Mouse (Mus musculus): ENCODE data around the gene Abhd14b. TPM values are rescaled to one million over a fixed set of nuclear protein-coding genes. Genes with fewer than 3 reads are reported as not detected.
"Not testable (repeated sequence)": the region's sequence is repeated elsewhere in the genome, so short reads cannot be mapped to it uniquely, and the experiment has no call there.

Gene Abhd14b
- polyA plus RNA-seq, 1 experiment from 2014 or later, result 4.2 TPM

DNA sequence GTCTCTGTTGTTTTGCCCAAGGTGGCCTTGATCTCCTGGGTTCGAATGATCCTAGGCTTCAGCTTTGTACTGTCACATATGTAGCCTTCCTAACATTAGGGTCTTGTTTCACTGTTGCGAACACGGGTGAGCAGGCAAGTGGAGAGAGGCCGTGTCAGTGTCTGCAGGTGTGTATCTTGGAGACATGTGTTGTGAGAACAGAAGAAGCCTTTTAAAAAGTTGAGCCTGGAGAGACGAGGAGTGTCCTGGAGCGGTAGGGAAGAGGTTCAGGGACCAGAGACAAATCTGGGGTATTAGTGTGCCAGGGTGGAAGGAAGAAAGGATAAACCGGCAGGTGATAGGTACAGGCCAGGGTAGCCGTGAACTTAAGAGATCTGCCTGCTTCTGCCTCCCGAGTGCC lies 30.8 kb downstream of the Abhd14b start:
- WGBS, result 85% methylated on average over 9 of the region's 9 CpGs
- H3K27me3 ChIP-seq (ENCODE audit: control insufficient read depth, insufficient read depth, low read length), result no peaks in the 10 kb centered on the region
- DNase-seq (ENCODE audit: low spot score) (no peak), ATAC-seq (ENCODE audit: low FRiP score) (no peak)
- peak overlapping the region; percentile 74 for H3K4me3 ChIP-seq (ENCODE audit: low read depth, low read length)
- H3K9ac ChIP-seq (ENCODE audit: low read depth, low read length), result no peak overlapping the region; the same call in 1 of the 2 replicates
- H3K4me1 ChIP-seq (replicated peaks; ENCODE audit: control insufficient read depth, insufficient read depth, low read length), result peaks cover 7% of the 10 kb centered on the region; the same call in 1 of the 2 replicates
- H3K36me3 ChIP-seq (ENCODE audit: control insufficient read depth, insufficient read depth, low read length), result no peaks in the 10 kb centered on the region
- H3K27ac ChIP-seq (ENCODE audit: low read depth, low read length), result no peak overlapping the region
- H3K4me2 ChIP-seq (replicated peaks; ENCODE audit: low read depth, low read length), result peak overlapping the region; percentile 93
- H3K9me3 ChIP-seq (ENCODE audit: control insufficient read depth, low read length), result no peaks in the 10 kb centered on the region

DNA sequence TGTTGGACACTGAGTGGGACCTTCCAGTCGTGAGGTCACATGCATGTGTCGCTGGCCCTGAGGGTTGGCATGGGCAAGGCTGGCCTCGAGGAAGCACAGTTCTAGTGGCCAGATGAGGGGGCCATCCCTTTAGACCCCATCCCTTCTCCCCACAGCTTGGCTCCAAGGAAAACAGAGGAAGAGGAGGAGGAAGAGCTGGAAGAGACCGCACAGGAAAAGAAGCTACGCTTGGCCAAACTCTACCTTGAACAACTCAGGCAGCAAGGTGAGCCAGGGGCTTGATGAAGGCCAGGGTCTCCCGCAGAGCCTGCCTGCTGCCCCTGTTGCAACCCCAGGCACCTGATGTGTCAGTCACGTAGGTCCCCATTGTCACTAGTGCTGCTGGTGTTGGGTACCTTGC lies 33.3 kb downstream of the Abhd14b start:
- no peak overlapping the region for H3K9ac ChIP-seq (ENCODE audit: low read depth, low read length)
- no peak for ATAC-seq (ENCODE audit: low FRiP score)
- 0 out of 2 replicates have a peak, but pooled peaks cover 2% of the 10 kb centered on the region for H3K36me3 ChIP-seq (ENCODE audit: control insufficient read depth, insufficient read depth, low read length)
- H3K4me3 ChIP-seq (ENCODE audit: low read depth, low read length), result no peak overlapping the region
- WGBS, result 94% methylated on average over 7 of the region's 7 CpGs
- H3K27me3 ChIP-seq (ENCODE audit: control insufficient read depth, insufficient read depth, low read length), result no peaks in the 10 kb centered on the region
- H3K27ac ChIP-seq (ENCODE audit: low read depth, low read length), result no peak overlapping the region
- peaks cover 5% of the 10 kb centered on the region; the same call in 1 of the 2 replicates for H3K4me1 ChIP-seq (replicated peaks; ENCODE audit: control insufficient read depth, insufficient read depth, low read length)
- no peak overlapping the region for H3K4me2 ChIP-seq (replicated peaks; ENCODE audit: low read depth, low read length)
- no peak for DNase-seq (ENCODE audit: low spot score)
- H3K9me3 ChIP-seq (ENCODE audit: control insufficient read depth, low read length), result no peaks in the 10 kb centered on the region

DNA sequence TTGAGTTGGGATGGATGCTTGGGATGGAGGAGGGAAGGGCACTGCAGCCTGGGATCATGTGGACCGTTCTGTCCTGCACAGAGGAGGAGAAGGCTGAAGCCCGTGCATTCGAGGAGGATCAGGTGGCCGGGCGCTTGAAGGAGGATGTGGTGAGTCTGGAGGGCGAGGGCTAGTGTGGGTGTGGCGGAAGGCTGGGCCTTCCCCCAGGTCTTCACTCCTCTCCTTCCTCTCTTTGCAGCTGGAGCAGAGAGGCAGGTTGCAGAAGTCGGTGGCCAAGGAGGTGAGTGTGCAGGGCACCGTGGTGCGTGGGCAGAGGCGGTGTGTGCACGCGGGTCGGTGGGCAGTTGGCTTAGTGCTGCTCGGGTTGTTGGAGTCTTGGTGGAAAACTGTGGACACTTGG lies 33.8 kb downstream of the Abhd14b start:
- WGBS, result 96% methylated on average over 14 of the region's 15 CpGs
- no peak overlapping the region for H3K4me3 ChIP-seq (ENCODE audit: low read depth, low read length)
- H3K9ac ChIP-seq (ENCODE audit: low read depth, low read length), result no peak overlapping the region
- H3K9me3 ChIP-seq (ENCODE audit: control insufficient read depth, low read length), result no peaks in the 10 kb centered on the region
- no peak overlapping the region for H3K4me2 ChIP-seq (replicated peaks; ENCODE audit: low read depth, low read length)
- no peaks in the 10 kb centered on the region for H3K27me3 ChIP-seq (ENCODE audit: control insufficient read depth, insufficient read depth, low read length)
- ATAC-seq (ENCODE audit: low FRiP score) (no peak), DNase-seq (ENCODE audit: low spot score) (no peak)
- peaks cover 5% of the 10 kb centered on the region; the same call in 1 of the 2 replicates for H3K4me1 ChIP-seq (replicated peaks; ENCODE audit: control insufficient read depth, insufficient read depth, low read length)
- 0 out of 2 replicates have a peak, but pooled peaks cover 2% of the 10 kb centered on the region for H3K36me3 ChIP-seq (ENCODE audit: control insufficient read depth, insufficient read depth, low read length)
- no peak overlapping the region for H3K27ac ChIP-seq (ENCODE audit: low read depth, low read length)

DNA sequence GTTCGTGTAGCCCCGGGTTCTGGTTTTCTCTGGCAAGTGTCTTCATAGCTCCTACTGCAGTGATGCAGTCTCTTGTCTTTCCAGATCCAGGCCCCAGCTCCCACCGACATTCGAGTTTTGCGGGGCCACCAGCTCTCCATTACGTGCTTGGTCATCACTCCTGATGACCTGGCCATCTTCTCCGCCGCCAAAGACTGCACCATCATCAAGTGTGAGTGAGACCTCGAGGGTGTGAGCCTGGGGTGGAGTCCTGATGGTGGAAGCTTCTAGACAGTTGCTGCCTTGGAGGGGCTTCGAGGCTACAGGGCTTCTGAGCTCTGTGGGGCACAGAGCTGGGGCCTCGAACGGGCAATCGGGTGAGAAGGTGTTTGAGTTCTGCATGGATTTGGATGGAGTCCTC lies 34.4 kb downstream of the Abhd14b start:
- no peak overlapping the region for H3K9ac ChIP-seq (ENCODE audit: low read depth, low read length)
- no peaks in the 10 kb centered on the region for H3K27me3 ChIP-seq (ENCODE audit: control insufficient read depth, insufficient read depth, low read length)
- no peak overlapping the region for H3K4me3 ChIP-seq (ENCODE audit: low read depth, low read length)
- DNase-seq (ENCODE audit: low spot score), result no peak
- peaks cover 5% of the 10 kb centered on the region; the same call in 1 of the 2 replicates for H3K4me1 ChIP-seq (replicated peaks; ENCODE audit: control insufficient read depth, insufficient read depth, low read length)
- H3K27ac ChIP-seq (ENCODE audit: low read depth, low read length), result no peak overlapping the region
- H3K9me3 ChIP-seq (ENCODE audit: control insufficient read depth, low read length), result no peaks in the 10 kb centered on the region
- no peak for ATAC-seq (ENCODE audit: low FRiP score)
- WGBS, result 93% methylated on average over 13 of the region's 13 CpGs
- H3K4me2 ChIP-seq (replicated peaks; ENCODE audit: low read depth, low read length), result no peak overlapping the region
- 0 out of 2 replicates have a peak, but pooled peaks cover 2% of the 10 kb centered on the region for H3K36me3 ChIP-seq (ENCODE audit: control insufficient read depth, insufficient read depth, low read length)

DNA sequence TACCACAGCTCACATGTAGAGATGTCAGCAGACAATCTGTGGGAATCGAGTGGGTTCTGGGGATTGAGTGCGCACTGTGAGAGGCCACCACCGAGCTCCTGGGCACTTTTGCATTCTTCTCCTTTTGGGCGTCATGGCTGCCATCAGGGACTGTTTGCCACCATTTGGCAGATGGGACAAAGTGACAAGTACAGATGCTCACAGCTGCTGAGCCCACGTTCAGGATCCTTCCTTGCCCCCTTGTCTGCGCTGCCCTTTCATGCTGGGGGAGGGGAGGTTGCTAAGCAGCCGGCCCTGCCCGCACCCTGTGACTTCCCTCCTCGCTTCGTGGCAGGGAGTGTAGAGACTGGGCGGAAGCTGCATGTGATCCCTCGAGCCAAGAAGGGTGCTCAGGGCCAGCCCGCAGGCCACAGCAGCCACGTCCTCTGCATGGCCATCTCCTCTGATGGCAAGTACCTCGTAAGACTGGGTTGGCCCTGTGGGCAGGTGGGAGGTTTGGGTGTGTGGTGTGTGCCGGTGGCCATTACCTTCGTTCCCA lies 35.4 kb downstream of the Abhd14b start:
- 90% methylated on average over 16 of the region's 17 CpGs for WGBS

DNA sequence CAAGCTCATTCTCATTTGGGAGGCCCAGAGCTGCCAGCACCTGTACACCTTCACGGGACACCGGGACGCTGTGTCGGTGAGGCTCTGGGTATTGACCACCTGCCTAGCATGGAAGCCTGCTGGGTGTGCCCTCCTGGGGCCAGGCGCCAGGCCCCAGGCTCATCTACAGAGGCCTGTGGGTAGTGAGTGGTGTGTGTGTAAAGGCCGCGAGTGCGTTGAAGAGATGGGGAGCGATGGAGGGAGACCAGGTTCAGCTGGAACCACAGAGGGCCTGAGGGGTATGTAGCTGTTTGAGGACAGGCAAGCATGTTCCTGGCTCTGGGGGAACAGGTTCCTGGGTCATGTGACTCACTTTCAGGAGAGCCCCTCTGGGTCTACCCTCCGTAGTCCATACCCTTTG lies 35.9 kb downstream of the Abhd14b start:
- H3K36me3 ChIP-seq (ENCODE audit: control insufficient read depth, insufficient read depth, low read length), result 0 out of 2 replicates have a peak, but pooled peaks cover 2% of the 10 kb centered on the region
- H3K9ac ChIP-seq (ENCODE audit: low read depth, low read length), result no peak overlapping the region
- WGBS, result 97% methylated on average over 10 of the region's 10 CpGs
- ATAC-seq (ENCODE audit: low FRiP score), result no peak
- no peak overlapping the region for H3K4me2 ChIP-seq (replicated peaks; ENCODE audit: low read depth, low read length)
- no peak for DNase-seq (ENCODE audit: low spot score)
- H3K27ac ChIP-seq (ENCODE audit: low read depth, low read length), result no peak overlapping the region
- H3K4me3 ChIP-seq (ENCODE audit: low read depth, low read length), result no peak overlapping the region
- H3K4me1 ChIP-seq (replicated peaks; ENCODE audit: control insufficient read depth, insufficient read depth, low read length), result 0 out of 2 replicates have a peak, but pooled peaks cover under 1% of the 10 kb centered on the region
- no peaks in the 10 kb centered on the region for H3K27me3 ChIP-seq (ENCODE audit: control insufficient read depth, insufficient read depth, low read length)
- H3K9me3 ChIP-seq (ENCODE audit: control insufficient read depth, low read length), result no peaks in the 10 kb centered on the region

More for the DNA sequence above, 35.4 kb downstream of the Abhd14b start:
- Histone ChIP-seq H3K9me3 (ENCODE audit: control insufficient read depth, low read length) (no peaks in the 10 kb centered on the region), H3K4me3 (ENCODE audit: low read depth, low read length) (no peak overlapping the region), H3K27ac (ENCODE audit: low read depth, low read length) (no peak overlapping the region), H3K27me3 (ENCODE audit: control insufficient read depth, insufficient read depth, low read length) (no peaks in the 10 kb centered on the region), H3K4me1 (replicated peaks; ENCODE audit: control insufficient read depth, insufficient read depth, low read length) (peaks cover 5% of the 10 kb centered on the region; the same call in 1 of the 2 replicates), H3K36me3 (ENCODE audit: control insufficient read depth, insufficient read depth, low read length) (0 out of 2 replicates have a peak, but pooled peaks cover 2% of the 10 kb centered on the region), H3K9ac (ENCODE audit: low read depth, low read length) (no peak overlapping the region), H3K4me2 (replicated peaks; ENCODE audit: low read depth, low read length) (no peak overlapping the region)
- DNase-seq (ENCODE audit: low spot score) (no peak), ATAC-seq (ENCODE audit: low FRiP score) (no peak)

DNA sequence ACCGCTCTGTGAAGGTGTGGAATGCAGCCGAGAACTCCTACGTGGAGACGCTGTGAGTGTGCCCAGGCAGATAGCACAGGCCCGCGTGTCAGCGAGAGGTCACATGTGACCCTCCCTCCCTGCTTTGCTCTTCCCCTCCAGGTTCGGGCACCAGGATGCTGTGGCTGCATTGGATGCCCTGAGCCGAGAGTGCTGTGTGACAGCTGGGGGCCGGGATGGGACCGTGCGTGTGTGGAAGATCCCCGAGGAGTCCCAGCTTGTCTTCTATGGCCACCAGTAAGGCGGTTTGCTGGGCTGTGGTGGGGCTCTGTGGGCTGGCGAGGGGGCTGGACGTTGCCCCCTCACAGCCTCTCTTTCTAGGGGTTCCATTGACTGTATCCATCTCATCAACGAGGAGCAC lies 36.3 kb downstream of the Abhd14b start:
- no peak overlapping the region for H3K4me2 ChIP-seq (replicated peaks; ENCODE audit: low read depth, low read length)
- DNase-seq (ENCODE audit: low spot score), result no peak
- H3K27ac ChIP-seq (ENCODE audit: low read depth, low read length), result no peak overlapping the region
- ATAC-seq (ENCODE audit: low FRiP score), result no peak
- no peaks in the 10 kb centered on the region for H3K9me3 ChIP-seq (ENCODE audit: control insufficient read depth, low read length)
- 89% methylated on average over 17 of the region's 17 CpGs for WGBS
- no peak overlapping the region for H3K9ac ChIP-seq (ENCODE audit: low read depth, low read length)
- H3K4me3 ChIP-seq (ENCODE audit: low read depth, low read length), result no peak overlapping the region
- no peaks in the 10 kb centered on the region for H3K4me1 ChIP-seq (replicated peaks; ENCODE audit: control insufficient read depth, insufficient read depth, low read length)
- no peaks in the 10 kb centered on the region for H3K27me3 ChIP-seq (ENCODE audit: control insufficient read depth, insufficient read depth, low read length)
- H3K36me3 ChIP-seq (ENCODE audit: control insufficient read depth, insufficient read depth, low read length), result 0 out of 2 replicates have a peak, but pooled peaks cover 2% of the 10 kb centered on the region

DNA sequence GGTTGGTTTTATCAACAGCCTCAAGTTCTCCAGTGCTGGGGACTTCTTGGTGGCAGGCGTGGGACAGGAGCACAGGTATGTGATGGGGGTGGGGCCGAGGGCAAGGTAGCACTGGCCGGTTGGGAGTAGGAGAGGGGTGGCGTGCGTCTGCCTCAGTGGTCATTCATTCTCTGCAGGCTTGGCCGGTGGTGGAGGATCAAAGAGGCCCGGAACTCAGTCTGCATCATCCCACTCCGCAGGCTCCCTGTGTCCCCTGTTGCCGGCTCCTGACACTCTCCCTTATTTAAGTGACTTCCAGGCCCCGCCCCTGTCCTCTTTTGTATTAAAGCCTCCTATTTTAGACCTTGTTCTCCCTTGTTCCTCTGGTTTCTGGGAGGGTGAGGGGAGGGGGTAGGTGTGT lies 37.8 kb downstream of the Abhd14b start:
- Histone ChIP-seq H3K9me3 (ENCODE audit: control insufficient read depth, low read length) (no peaks in the 10 kb centered on the region), H3K36me3 (ENCODE audit: control insufficient read depth, insufficient read depth, low read length) (0 out of 2 replicates have a peak, but pooled peaks cover 2% of the 10 kb centered on the region), H3K27ac (ENCODE audit: low read depth, low read length) (no peak overlapping the region), H3K4me3 (ENCODE audit: low read depth, low read length) (no peak overlapping the region), H3K27me3 (ENCODE audit: control insufficient read depth, insufficient read depth, low read length) (no peaks in the 10 kb centered on the region), H3K9ac (ENCODE audit: low read depth, low read length) (no peak overlapping the region), H3K4me2 (replicated peaks; ENCODE audit: low read depth, low read length) (no peak overlapping the region), H3K4me1 (replicated peaks; ENCODE audit: control insufficient read depth, insufficient read depth, low read length) (no peaks in the 10 kb centered on the region)
- ATAC-seq (ENCODE audit: low FRiP score), result no peak
- 87% methylated on average over 10 of the region's 10 CpGs for WGBS
- no peak for DNase-seq (ENCODE audit: low spot score)

DNA sequence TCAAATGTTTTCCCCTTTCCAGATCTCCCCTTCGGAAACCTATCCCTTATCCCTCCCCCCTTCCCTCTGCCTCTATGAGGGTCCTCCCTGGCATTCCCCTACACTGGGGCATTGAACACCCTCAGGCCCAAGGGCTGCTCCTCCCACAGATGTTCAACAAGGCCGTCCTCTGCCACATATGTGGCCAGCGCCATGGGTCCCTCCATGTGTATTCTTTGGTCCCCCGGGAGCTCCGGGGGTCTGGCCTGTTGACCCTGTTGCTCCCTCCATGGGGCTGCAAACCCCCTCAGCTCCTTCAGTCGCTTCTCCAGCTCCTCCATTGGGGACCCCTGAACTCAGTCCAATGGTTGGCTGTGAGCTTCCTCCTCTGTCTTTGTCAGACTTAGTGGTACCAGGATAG lies 40.3 kb downstream of the Abhd14b start:
- 89% methylated on average over 6 of the region's 6 CpGs for WGBS
- not testable (repeated sequence) for H3K27me3 ChIP-seq (ENCODE audit: control insufficient read depth, insufficient read depth, low read length); H3K27ac ChIP-seq (ENCODE audit: low read depth, low read length); H3K9ac ChIP-seq (ENCODE audit: low read depth, low read length); H3K4me3 ChIP-seq (ENCODE audit: low read depth, low read length); H3K4me1 ChIP-seq (replicated peaks; ENCODE audit: control insufficient read depth, insufficient read depth, low read length); DNase-seq (ENCODE audit: low spot score); H3K9me3 ChIP-seq (ENCODE audit: control insufficient read depth, low read length); H3K36me3 ChIP-seq (ENCODE audit: control insufficient read depth, insufficient read depth, low read length); ATAC-seq (ENCODE audit: low FRiP score); H3K4me2 ChIP-seq (replicated peaks; ENCODE audit: low read depth, low read length)

Data from hindbrain, embryonic 11.5 days (tissue).